8 mouse cellular contexts compared by ENCODE assay signal in genomic region chr13:48227136-48227535, GRCm38 (mm10). TPM values are rescaled to one million over a fixed set of nuclear protein-coding genes. Genes with fewer than 3 reads are reported as not detected.
A peak's percentile ranks its signal among the peaks of the same experiment; 100 is the strongest.
DNase-seq lines count a peak whose midpoint lies in the region; ATAC-seq and TF ChIP-seq lines count a peak whose summit lies in the region.

No protein-coding gene starts in this region.

- peak overlapping the region; percentile 53 for H3K4me2 ChIP-seq in embryonic facial prominence, embryonic 12.5 days (replicated peaks)
- H3K4me2 ChIP-seq in limb, embryonic 12.5 days, result peak overlapping the region; percentile 44

- TF ChIP-seq EP300 in ES-Bruce4 (IDR thresholded peaks at IDR 0.05; ENCODE audit: insufficient read depth, low read depth, low read length), result no peak

- H3K36me3 ChIP-seq in ES-Bruce4 (ENCODE audit: control insufficient read depth, insufficient read depth, low read length, poor library complexity, severe bottlenecking), result no peaks in the 10 kb centered on the region
- no peaks in the 10 kb centered on the region for H3K36me3 ChIP-seq in embryonic facial prominence, embryonic 12.5 days
- no peaks in the 10 kb centered on the region for H3K36me3 ChIP-seq in hindbrain, embryonic 10.5 days
- H3K36me3 ChIP-seq in limb, embryonic 12.5 days, result no peaks in the 10 kb centered on the region

- ATAC-seq in embryonic facial prominence, embryonic 12.5 days (ENCODE audit: insufficient number of reproducible peaks, insufficient read depth, low FRiP score, low TSS enrichment), result no peak
- no peak for ATAC-seq in limb, embryonic 12.5 days (ENCODE audit: insufficient number of reproducible peaks, insufficient read depth, low FRiP score, low TSS enrichment, low read depth)

- no peak for TF ChIP-seq POLR2A in ES-Bruce4 (IDR thresholded peaks at IDR 0.05; ENCODE audit: insufficient read depth, low read length)

- H3K27ac ChIP-seq in ES-Bruce4 (ENCODE audit: insufficient read depth, low read length), result no peak overlapping the region
- H3K27ac ChIP-seq in embryonic facial prominence, embryonic 12.5 days, result peak overlapping the region; percentile 97
- H3K27ac ChIP-seq in hindbrain, embryonic 10.5 days, result peak overlapping the region; percentile 91
- H3K27ac ChIP-seq in limb, embryonic 12.5 days, result peak overlapping the region; percentile 77

- peak overlapping the region; percentile 24; the same call in 1 of the 2 replicates for H3K4me3 ChIP-seq in ES-Bruce4 (ENCODE audit: low read depth, low read length)
- 0 out of 2 replicates have a peak overlapping the region, but pooled peaks have one; percentile 12 for H3K4me3 ChIP-seq in embryonic facial prominence, embryonic 12.5 days
- peak overlapping the region; percentile 53 for H3K4me3 ChIP-seq in hindbrain, embryonic 10.5 days
- peak overlapping the region; percentile 37 for H3K4me3 ChIP-seq in limb, embryonic 12.5 days (replicated peaks)

- H3K4me1 ChIP-seq in ES-Bruce4 (ENCODE audit: control insufficient read depth, insufficient read depth, low read length), result no peaks in the 10 kb centered on the region
- H3K4me1 ChIP-seq in embryonic facial prominence, embryonic 12.5 days, result peaks cover 16% of the 10 kb centered on the region
- peaks cover 33% of the 10 kb centered on the region for H3K4me1 ChIP-seq in hindbrain, embryonic 10.5 days (replicated peaks)
- peaks cover 19% of the 10 kb centered on the region for H3K4me1 ChIP-seq in limb, embryonic 12.5 days (replicated peaks)

- peak; percentile 9 for DNase-seq in cerebellum, adult 8-10 months
- DNase-seq in cerebellum, postnatal 36 days, result no peak
- DNase-seq in hindbrain, embryonic 10.5 days (ENCODE audit: low spot score), result peak; percentile 43
- peak; percentile 56 for DNase-seq in retina, postnatal 1 day
- no peak for DNase-seq in thymus, postnatal 4 days

- H3K9ac ChIP-seq in ES-Bruce4 (ENCODE audit: low read depth, poor library complexity, severe bottlenecking), result no peak overlapping the region
- H3K9ac ChIP-seq in embryonic facial prominence, embryonic 12.5 days, result no peak overlapping the region
- no peak overlapping the region for H3K9ac ChIP-seq in limb, embryonic 12.5 days (replicated peaks)

- WGBS in embryonic facial prominence, embryonic 12.5 days, result 28% methylated on average over 8 of the region's 8 CpGs
- WGBS in hindbrain, embryonic 10.5 days, result 26% methylated on average over 8 of the region's 8 CpGs
- WGBS in limb, embryonic 12.5 days, result 34% methylated on average over 8 of the region's 8 CpGs

- TF ChIP-seq CTCF in ES-Bruce4 (IDR thresholded peaks at IDR 0.05; ENCODE audit: low read depth, low read length), result no peak

- no peaks in the 10 kb centered on the region for H3K9me3 ChIP-seq in ES-Bruce4 (replicated peaks; ENCODE audit: control insufficient read depth, insufficient read depth, low read length, poor library complexity, severe bottlenecking)
- H3K9me3 ChIP-seq in embryonic facial prominence, embryonic 12.5 days, result no peaks in the 10 kb centered on the region
- H3K9me3 ChIP-seq in hindbrain, embryonic 10.5 days, result no peaks in the 10 kb centered on the region
- H3K9me3 ChIP-seq in limb, embryonic 12.5 days, result no peaks in the 10 kb centered on the region

- H3K27me3 ChIP-seq in ES-Bruce4 (ENCODE audit: control insufficient read depth, insufficient read depth, low read length, poor library complexity, severe bottlenecking), result no peaks in the 10 kb centered on the region; the same call in 1 of the 2 replicates
- H3K27me3 ChIP-seq in embryonic facial prominence, embryonic 12.5 days, result no peaks in the 10 kb centered on the region
- H3K27me3 ChIP-seq in hindbrain, embryonic 10.5 days (ENCODE audit: insufficient read depth, poor library complexity, severe bottlenecking), result 0 out of 2 replicates have a peak, but pooled peaks cover 5% of the 10 kb centered on the region
- no peaks in the 10 kb centered on the region for H3K27me3 ChIP-seq in limb, embryonic 12.5 days

RNA-seq across cellular contexts. Expression of gene Id4, which starts 33.9 kb away (rescaled TPM):
- polyA plus RNA-seq in ES-Bruce4 (2011; ENCODE audit: insufficient read depth, insufficient read length, low read depth, missing spikeins), result 4.1 and 4.9 TPM in 2 replicates
- polyA plus RNA-seq in embryonic facial prominence, embryonic 12.5 days (2016; fragmentation: Nextera tagmentation; extraction: Ambion mirVana), result 24.7 and 26.7 TPM in 2 replicates
- polyA plus RNA-seq in hindbrain, embryonic 10.5 days (2016; fragmentation: Nextera tagmentation; extraction: Ambion mirVana), result 29.7 and 47.3 TPM in 2 replicates
- 8.4 and 9.8 TPM in 2 replicates for polyA plus RNA-seq in limb, embryonic 12.5 days (2016; fragmentation: Nextera tagmentation; extraction: Ambion mirVana)

Comparison
In these comparisons a context has a peak if more than half of its experiments do, and no peak if none do; other contexts are left out.
1. DNase-seq: peak in cerebellum, adult 8-10 months (single experiment), hindbrain, embryonic 10.5 days (single experiment) and retina, postnatal 1 day (single experiment); none in cerebellum, postnatal 36 days (0 of 2) and thymus, postnatal 4 days (single experiment).
2. Peak in every context shown above with its lines, with median percentiles within 50 percentile points of each other: H3K4me3 ChIP-seq.